Mouse (Mus musculus): ENCODE data around the gene Nek11. TPM values are rescaled to one million over a fixed set of nuclear protein-coding genes. Genes with fewer than 3 reads are reported as not detected.

The Nek11 gene
- 0.12 and 0.26 TPM in 2 replicates for polyA plus RNA-seq (2012; rRNA removed)

GRCm38 (mm10) chr9:105395218-105395627, at the start of gene Nek11, which contains the start of gene Aste1:
TSS of gene Nek11 (minus strand) at chr9:105395524.
TSS of gene Aste1 (plus strand) at chr9:105395392.
- peak; percentile 93 for DNase-seq (ENCODE audit: low spot score)

DNA sequence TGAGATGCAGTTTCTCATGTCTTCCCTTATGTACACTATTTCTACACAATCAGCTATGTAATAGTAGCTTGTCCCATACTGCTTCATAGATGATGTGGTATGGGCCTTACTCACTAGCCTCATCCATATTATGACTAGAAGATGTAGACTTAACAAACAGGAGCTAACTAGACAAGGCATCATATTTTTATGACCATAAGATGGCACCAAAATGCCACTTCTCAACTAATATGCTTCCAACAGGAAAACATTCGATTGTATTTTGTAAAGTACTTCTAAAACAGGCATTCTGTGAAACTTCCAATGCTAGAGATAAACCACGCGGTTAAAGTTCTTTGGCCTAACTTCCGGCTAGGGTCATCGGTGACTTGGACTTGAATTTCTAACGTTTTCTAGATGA, 13.2 kb upstream of the Nek11 start:
- DNase-seq (ENCODE audit: low spot score), result no peak

- DNase-seq (ENCODE audit: low spot score), result no peak
Observed at GRCm38 (mm10) chr9:105394720-105395119, 604 bp downstream of the Nek11 start.

GRCm38 (mm10) chr9:105390616-105391015, 4.7 kb downstream of the Nek11 start:
- DNase-seq (ENCODE audit: low spot score), result no peak

- DNase-seq (ENCODE audit: low spot score), result peak; percentile 34
Observed at GRCm38 (mm10) chr9:105389289-105389688, 6.0 kb downstream of the Nek11 start.

DNA sequence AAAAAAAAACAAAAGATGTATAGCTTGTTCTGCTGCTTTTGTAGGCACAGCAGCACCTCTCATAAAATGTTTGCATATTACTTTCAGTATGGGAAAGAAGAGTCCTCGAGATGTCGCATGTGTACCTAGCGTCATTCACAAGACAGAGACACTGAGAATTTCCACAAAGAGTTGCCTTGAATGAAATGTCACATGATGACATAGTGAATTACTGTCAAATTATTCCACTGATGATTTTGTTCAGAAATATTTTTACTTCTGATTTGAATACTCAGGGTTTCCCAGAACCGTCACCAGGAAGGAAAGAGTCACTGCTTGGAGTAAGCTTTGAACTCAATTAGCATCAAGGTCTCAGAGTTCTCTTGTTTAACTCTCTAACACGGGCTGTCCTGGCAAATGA, 7.9 kb downstream of the Nek11 start:
- DNase-seq (ENCODE audit: low spot score), result no peak

DNA sequence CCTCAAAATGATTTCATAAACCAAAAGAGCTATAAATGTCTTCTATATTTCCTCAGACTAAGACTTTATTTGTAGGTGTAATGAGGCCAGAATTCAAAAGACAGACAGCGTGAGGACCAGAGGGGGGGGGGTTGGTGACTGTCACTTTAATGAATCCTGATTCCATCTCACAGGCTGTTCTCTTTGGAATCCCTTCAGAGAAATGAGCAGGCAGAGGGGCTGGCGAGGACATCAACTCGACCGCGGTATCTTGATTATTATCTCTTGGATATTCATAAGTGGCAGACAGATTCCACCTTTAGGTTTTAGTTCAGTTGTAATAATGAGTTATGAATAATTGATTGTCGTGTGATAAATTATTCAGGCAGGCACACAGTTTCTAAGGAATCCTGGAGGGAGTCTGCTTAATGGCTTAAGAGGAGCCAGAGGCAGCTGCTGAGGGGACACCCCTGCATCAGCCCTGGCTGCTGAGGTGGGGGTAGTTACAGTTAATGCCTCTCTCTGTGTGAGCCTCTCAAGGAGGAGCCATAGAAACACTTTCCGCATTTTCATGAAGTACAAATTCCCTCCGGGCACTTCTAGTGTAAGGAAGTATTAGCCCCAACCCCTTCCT, 15.7 kb downstream of the Nek11 start:
- no peak for DNase-seq (ENCODE audit: low spot score)

GRCm38 (mm10) chr9:105377622-105378021, 17.7 kb downstream of the Nek11 start:
- no peak for DNase-seq (ENCODE audit: low spot score)

DNA sequence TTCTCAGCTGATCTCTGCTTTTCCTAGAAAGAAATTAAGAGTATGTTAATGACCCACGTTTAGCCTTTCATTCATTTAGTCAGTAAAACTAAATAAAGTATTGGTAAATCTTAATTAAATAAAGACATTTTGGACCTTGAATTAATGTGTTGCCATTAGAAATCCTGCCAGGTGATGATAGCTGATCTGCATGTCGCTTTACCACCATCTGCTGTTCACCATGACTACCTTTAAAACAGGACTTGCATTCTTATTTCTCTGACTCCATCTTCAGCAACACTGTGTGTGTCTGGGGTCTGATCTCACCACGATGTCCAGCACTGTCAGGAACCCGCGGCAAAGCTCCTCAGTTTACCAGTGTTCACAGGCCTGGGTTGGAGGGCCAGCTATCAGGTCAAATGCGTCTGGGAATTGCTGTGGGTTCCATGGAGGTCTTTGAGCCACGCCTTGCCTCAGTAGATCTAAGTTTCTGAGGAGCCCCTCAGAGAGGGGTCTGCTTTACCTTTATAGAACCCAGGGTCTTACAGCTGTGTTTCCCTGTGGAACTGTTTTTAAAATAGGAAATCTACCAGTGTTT, 18.3 kb downstream of the Nek11 start:
- DNase-seq (ENCODE audit: low spot score), result no peak

- no peak for DNase-seq (ENCODE audit: low spot score)
Observed at GRCm38 (mm10) chr9:105376411-105376810, 18.9 kb downstream of the Nek11 start.

GRCm38 (mm10) chr9:105374361-105374760, 21.0 kb downstream of the Nek11 start:
- no peak for DNase-seq (ENCODE audit: low spot score)

- no peak for DNase-seq (ENCODE audit: low spot score)
Observed at GRCm38 (mm10) chr9:105368605-105369004, 26.7 kb downstream of the Nek11 start.

DNA sequence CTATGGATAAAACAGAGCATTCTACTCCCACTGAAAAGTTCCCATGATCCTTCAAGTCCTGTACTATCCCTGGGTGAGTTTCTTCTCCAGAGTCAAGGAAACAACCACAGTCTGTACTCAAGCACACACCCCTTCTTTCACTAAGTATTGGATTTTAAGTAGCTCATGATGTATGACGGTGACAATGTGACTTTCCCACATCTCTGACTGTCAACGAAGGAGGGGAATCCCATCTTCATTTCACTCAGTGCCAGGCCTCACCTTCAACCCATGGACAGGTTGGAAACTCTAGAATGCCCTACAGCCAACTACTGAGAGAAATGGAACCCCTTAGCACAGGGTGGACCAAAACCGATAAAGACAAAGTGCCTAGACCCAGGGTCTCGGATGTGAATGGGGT, 29.1 kb downstream of the Nek11 start:
- no peak for DNase-seq (ENCODE audit: low spot score)

DNA sequence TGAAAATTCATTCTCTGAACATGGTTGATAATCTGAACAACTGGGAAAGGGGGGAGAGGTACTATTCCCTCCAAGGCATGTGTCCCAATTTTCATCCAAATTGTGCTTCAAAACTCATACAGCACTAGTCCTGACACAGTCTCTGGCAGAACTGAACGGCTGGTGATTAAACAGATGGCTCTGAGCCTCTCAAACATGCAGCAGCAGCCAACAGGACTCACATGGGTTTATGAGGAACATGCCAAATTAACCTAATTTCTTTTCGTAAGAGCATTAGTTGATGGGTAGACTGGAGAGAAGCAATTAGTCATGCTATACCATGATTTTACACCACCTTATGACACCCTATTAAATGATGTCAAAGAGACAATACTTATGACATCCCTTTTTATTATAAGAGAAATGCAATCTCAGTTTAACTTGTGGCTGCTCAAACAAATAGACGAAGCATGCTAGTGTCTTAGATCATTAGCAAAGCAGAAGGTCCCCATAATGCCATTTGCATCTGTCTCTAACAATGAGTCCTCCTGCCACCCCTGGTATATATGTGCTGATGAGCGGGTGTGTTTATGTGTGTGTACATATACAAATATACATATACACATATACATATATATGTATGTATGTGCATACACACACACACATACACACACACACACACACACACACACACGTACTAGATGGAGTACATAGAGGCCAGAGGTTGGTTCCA, 31.6 kb downstream of the Nek11 start:
- DNase-seq (ENCODE audit: low spot score), result no peak

- DNase-seq (ENCODE audit: low spot score), result no peak
Observed at GRCm38 (mm10) chr9:105362181-105362580, 33.1 kb downstream of the Nek11 start.

DNA sequence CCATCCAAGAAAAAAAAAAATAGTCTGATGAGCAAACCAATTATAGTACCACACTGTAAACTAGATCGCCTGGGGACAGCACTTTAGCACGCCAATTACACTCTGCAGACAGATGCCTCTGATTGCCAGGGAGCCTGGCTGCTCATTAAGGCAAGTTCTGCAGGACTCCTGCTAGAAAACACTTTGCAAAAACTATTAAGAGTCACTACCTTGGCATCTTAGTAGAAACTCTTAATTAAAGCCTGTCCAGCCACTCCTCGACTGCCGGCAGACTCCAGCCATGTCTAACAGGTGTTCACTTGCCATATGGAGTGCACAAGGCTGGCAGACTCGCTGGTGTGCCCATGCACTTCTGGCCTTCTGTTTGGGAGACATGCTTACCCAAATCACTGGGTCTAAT, 46.3 kb downstream of the Nek11 start:
- no peak for DNase-seq (ENCODE audit: low spot score)

DNA sequence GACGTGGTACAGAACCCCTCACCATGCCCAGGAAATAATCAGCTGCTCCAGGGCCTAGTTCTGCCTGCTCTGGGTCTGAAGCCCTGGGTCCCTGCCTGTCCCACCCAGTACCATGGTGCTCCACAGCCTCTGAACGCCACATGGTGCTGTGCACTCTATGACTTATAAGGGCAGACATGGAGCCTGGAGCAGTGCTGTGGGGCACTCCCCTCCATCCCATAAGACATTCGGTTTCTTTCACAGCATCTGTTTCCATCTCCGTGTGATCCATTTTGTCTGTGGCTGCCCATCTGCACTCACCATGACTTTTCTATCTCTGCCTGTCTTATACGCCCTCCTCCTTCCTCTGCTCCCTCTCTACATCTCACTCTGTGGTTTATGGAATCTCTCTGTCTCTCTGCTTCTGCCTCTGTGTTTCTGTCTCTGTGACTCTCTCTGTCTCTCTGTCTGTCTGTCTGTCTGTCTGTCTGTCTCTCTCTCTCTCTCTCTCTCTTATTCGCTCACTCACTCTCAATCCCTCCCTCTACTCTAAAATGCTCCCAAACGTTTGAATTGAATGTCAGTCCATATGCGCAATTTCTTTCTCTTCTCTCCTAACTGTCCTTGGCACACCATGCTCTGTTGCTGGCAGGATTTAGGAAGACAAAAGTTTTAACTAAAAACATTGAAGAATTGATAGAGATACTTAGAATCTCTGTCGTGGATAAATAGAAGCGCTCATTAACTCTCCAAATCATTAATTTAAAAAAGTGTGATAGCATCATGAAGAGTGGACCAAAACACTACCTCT, 46.9 kb downstream of the Nek11 start:
- DNase-seq (ENCODE audit: low spot score), result no peak

DNA sequence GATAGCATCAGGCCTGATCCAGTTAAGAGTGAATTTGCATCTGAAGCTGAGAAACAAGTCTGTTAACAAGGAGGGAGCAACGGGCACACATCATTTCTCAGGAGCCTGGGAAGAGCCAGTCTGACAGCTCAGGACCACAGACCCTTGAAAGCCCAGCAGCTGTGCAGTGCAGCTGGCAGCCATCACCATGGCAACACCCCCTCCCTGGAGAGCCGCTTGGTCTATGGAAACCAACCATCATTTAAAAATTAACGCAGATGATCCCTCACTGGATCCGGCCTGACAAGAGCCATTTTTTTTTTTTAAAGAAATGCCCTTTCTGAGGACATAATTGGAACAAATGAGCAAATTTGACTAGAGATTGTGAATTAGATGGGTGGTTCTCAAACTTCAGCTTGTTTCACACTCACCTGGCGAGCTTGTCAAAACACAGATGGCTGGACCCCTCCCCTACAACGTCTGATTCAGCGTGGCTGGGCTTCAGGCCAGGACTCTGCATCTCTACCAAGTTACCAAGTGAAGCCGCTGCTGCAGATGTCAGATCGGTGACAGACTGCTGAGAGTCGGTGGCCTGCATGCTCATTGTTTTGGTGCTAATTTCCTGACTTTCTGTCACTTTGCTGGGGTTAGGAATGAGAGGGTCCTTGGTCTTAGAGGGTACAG, 52.2 kb downstream of the Nek11 start:
- DNase-seq (ENCODE audit: low spot score), result no peak

- no peak for DNase-seq (ENCODE audit: low spot score)
Observed at GRCm38 (mm10) chr9:105342565-105342964, 52.8 kb downstream of the Nek11 start.

DNA sequence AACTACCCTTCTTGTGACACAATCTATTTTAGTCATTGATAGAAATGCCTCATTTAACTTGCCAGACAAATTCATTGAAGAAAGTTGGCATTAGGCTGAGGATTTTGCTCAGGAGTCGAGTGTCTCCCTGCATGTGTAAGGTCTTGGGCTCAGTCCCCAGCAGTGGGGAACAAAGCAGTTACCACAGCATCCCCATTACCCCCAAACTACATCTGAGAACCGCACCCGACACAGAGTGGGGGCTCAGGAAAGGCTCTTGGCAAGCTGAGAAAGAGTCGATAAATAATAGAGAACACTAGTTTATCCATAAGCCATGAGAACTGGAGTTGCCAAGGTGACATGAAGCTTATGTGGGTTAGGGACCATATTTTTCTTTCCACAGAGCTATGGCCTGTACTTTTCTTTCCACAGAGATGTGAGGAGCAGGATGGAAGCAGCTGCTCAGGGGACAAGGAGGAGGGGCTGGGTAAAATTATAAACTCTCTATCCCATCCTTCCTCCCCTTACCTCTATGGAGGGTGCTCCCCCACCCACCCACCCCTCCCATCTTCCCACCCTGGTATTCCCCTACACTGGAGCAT, 62.8 kb downstream of the Nek11 start:
- no peak for DNase-seq (ENCODE audit: low spot score)

DNA sequence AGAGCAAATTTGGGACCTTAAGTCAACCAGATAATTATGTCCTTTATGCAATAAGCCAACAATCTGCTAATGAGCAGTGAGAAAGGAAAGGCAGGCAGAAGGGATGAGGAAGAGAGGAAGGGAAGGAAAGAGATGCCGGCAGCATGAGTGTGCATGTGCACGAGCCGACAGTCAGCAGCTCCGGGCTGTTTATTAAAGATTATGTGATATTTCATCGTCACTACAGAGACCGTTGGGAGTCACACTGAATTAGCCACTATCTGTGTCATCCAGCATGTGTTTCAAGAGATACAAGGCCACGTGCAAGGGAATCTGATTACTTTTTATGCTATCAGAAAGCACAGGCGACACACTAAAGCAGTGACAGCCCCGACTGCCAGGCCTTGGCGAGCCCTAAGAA, 73.5 kb downstream of the Nek11 start:
- DNase-seq (ENCODE audit: low spot score), result no peak
